In genomic region chr7:135889016-135889726, GRCm38 (mm10) we compare ENCODE assay signal across 8 mouse cellular contexts.
DNase-seq lines count a peak whose midpoint lies in the region; ATAC-seq lines count a peak whose summit lies in the region.

No protein-coding gene starts in this region.

- DNase-seq in adrenal gland, adult 2 months = peak; percentile 8
- DNase-seq in adrenal gland, postnatal 4 days (ENCODE audit: low spot score in 2 of 2) = no peak
- peak; percentile 14 for DNase-seq in urinary bladder, postnatal 14 days (ENCODE audit: low spot score)
- no peak for DNase-seq in urinary bladder, adult 2 months (ENCODE audit: low spot score)
- peak; percentile 67 for DNase-seq in hindbrain, embryonic 11.5 days (ENCODE audit: low spot score)
- peak; percentile 58 for DNase-seq in neural tube, embryonic 10.5 days (ENCODE audit: extremely low spot score, low spot score)
- no peak for DNase-seq in T-cell, adult 2 months (ENCODE audit: low spot score)

- ATAC-seq in hindbrain, embryonic 11.5 days (ENCODE audit: low FRiP score) = peak; percentile 76
- peak; percentile 64 for ATAC-seq in limb, embryonic 13.5 days (ENCODE audit: low FRiP score, low read depth)

- peak overlapping the region; percentile 36; the same call in 1 of the 2 replicates for H3K9ac ChIP-seq in hindbrain, embryonic 11.5 days (ENCODE audit: low read depth, low read length)
- H3K9ac ChIP-seq in limb, embryonic 13.5 days = peak overlapping the region; percentile 43

- WGBS in hindbrain, embryonic 11.5 days = 9% methylated on average over 17 of the region's 17 CpGs
- 9% methylated on average over 17 of the region's 17 CpGs for WGBS in limb, embryonic 13.5 days

- peak overlapping the region; percentile 74 for H3K27ac ChIP-seq in hindbrain, embryonic 11.5 days (ENCODE audit: low read depth, low read length)
- H3K27ac ChIP-seq in limb, embryonic 13.5 days = no peak overlapping the region

- H3K36me3 ChIP-seq in hindbrain, embryonic 11.5 days (ENCODE audit: control insufficient read depth, insufficient read depth, low read length) = no peaks in the 10 kb centered on the region
- no peaks in the 10 kb centered on the region for H3K36me3 ChIP-seq in limb, embryonic 13.5 days

- peak overlapping the region; percentile 20; the same call in 1 of the 2 replicates for H3K4me2 ChIP-seq in hindbrain, embryonic 11.5 days (replicated peaks; ENCODE audit: low read depth, low read length)
- H3K4me2 ChIP-seq in limb, embryonic 13.5 days (replicated peaks) = peak overlapping the region; percentile 46

- H3K4me1 ChIP-seq in hindbrain, embryonic 11.5 days (replicated peaks; ENCODE audit: control insufficient read depth, insufficient read depth, low read length) = no peaks in the 10 kb centered on the region; the same call in 1 of the 2 replicates
- H3K4me1 ChIP-seq in limb, embryonic 13.5 days = peaks cover 21% of the 10 kb centered on the region

- no peaks in the 10 kb centered on the region for H3K9me3 ChIP-seq in hindbrain, embryonic 11.5 days (ENCODE audit: control insufficient read depth, low read length)
- H3K9me3 ChIP-seq in limb, embryonic 13.5 days = peaks cover 4% of the 10 kb centered on the region

- H3K4me3 ChIP-seq in hindbrain, embryonic 11.5 days (ENCODE audit: low read depth, low read length) = no peak overlapping the region
- H3K4me3 ChIP-seq in limb, embryonic 13.5 days = no peak overlapping the region

- no peaks in the 10 kb centered on the region for H3K27me3 ChIP-seq in hindbrain, embryonic 11.5 days (ENCODE audit: control insufficient read depth, insufficient read depth, low read length)
- H3K27me3 ChIP-seq in limb, embryonic 13.5 days = no peaks in the 10 kb centered on the region; the same call in 1 of the 2 replicates

Comparison
In these comparisons a context has a peak if more than half of its experiments do, and no peak if none do; other contexts are left out.
1. DNase-seq: peak in adrenal gland, adult 2 months (single experiment), urinary bladder, postnatal 14 days (single experiment), hindbrain, embryonic 11.5 days (single experiment) and neural tube, embryonic 10.5 days (single experiment); none in adrenal gland, postnatal 4 days (0 of 2), urinary bladder, adult 2 months (single experiment) and T-cell, adult 2 months (single experiment).